Mouse (Mus musculus) duodenum, adult 2 months (tissue): ENCODE results near the gene Olfr1378. TPM values are rescaled to one million over a fixed set of nuclear protein-coding genes. Genes with fewer than 3 reads are reported as not detected.

ENCODE experiments used
- polyA plus RNA-seq: library from polyadenylated mRNA; depleted of rRNA; stranded (reverse); fragments of >200 nt; gene quantifications from 2 replicates; pipeline ENCODE4 v1.2.3, GENCODE M21; 2012; ENCODE audit warnings: low replicate concordance; rRNA removed

Olfr1378 gene
- not detected in 2 replicates for polyA plus RNA-seq

DNA sequence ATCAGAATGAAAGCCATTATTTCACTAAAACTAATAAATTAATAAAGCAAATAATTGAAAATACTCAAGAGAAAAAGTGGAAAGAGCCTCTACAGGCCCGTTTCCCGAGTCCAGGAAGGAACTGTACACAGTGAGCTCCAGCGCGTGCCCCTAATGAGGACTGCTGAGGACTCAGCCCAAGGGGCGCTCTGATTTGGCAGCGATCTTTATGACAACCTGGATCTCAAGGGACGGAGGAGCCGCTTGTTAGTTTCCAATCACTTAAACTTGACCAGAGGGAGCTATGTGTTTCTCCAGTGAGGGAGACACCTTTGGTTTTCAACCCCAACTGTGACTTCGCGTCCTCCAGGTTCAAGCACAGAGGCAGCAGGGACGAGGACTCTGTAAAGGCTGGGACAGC lies at the start of gene Olfr1378:
TSS of gene Olfr1378 (plus strand) at position 301 of the 400 bp plus-strand sequence.

DNA sequence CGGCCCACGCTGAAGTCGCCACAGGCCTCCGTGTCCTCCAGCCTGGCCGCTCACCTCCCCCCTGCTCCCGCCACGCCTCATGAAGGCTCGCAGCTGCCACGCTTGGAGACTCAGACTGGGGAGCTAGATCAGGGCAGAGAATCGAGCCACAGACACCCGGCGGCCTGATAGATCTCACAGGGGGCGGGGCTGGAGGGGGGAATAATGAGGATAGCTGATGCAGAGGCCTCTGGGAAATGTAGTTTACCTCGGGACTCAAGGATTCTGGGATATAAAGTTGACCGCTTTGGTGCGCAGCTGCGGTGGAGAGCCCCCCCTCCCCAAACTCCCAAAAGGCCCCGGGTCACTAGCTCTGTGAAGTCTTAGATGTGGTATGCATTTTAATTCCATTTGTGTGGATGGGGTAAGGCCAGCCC lies 34.9 kb upstream of the Olfr1378 start, which contains the start of gene Zfp354b:
TSS of gene Zfp354b (minus strand) at position 183 of the 416 bp plus-strand sequence.

GRCm38 (mm10) chr11:50943506-50943905 lies 22.8 kb upstream of the Olfr1378 start, which contains the start of gene 4933414I15Rik:
Gene 4933414I15Rik, minus strand, starts transcription at chr11:50943765.

GRCm38 (mm10) chr11:50953665-50954064 lies 12.7 kb upstream of the Olfr1378 start, which contains the start of gene Prop1:
Gene Prop1, minus strand, starts transcription at chr11:50953765.

GRCm38 (mm10) chr11:50981667-50982066 lies 15.3 kb downstream of the Olfr1378 start, which contains the start of gene Olfr1377:
Gene Olfr1377, plus strand, starts transcription at chr11:50981967.

GRCm38 (mm10) chr11:51003296-51003695 lies 37.0 kb downstream of the Olfr1378 start, which contains the start of gene Olfr51:
Gene Olfr51, plus strand, starts transcription at chr11:51003596.

DNA sequence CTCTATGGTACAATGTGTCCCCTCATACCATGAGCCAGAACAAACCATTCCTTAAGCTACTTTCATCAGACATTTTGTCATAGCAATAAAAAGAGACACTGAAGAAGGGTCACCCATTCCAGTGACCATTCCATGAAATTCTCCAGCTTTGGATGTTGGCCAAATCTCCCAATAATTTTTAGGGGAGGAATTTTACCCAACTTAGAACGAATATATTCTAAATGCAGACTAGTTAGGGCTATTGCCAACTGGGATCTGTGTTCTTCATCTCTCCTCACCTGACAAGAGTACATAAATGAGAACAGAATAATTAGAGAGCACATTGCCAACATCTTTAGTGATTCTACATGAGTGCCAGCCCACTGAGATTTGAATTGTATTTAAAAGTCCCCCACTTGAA lies 47.6 kb downstream of the Olfr1378 start, which contains the start of gene Olfr54:
TSS of gene Olfr54 (plus strand) at position 301 of the 400 bp plus-strand sequence.

Other genes with a start within 250 kb of the Olfr1378 start
- 0.06 TPM in 2 replicates for gene Zfp354c, start 138.8 kb upstream of the Olfr1378 start, polyA plus RNA-seq
- gene Zfp879, start 125.0 kb upstream of the Olfr1378 start, polyA plus RNA-seq = 0.04 TPM in 1 of 2 replicates, not detected in the other
- not detected in 2 replicates for gene Grm6, start 115.8 kb upstream of the Olfr1378 start, polyA plus RNA-seq
- 0.21 TPM in 1 of 2 replicates, not detected in the other for gene Zfp454, start 78.9 kb upstream of the Olfr1378 start, polyA plus RNA-seq
- 0.12 and 0.19 TPM in 2 replicates for gene Zfp2, start 50.4 kb upstream of the Olfr1378 start, polyA plus RNA-seq
- gene Zfp354b, start 34.9 kb upstream of the Olfr1378 start, polyA plus RNA-seq = not detected in 2 replicates
- not detected in 2 replicates for gene 4933414I15Rik, start 22.8 kb upstream of the Olfr1378 start, polyA plus RNA-seq
- 0.15 TPM in 1 of 2 replicates, not detected in the other for gene Prop1, start 12.8 kb upstream of the Olfr1378 start, polyA plus RNA-seq
- gene Olfr1377, start 15.4 kb downstream of the Olfr1378 start, polyA plus RNA-seq = not detected in 2 replicates
- gene Olfr51, start 37.1 kb downstream of the Olfr1378 start, polyA plus RNA-seq = not detected in 2 replicates
- gene Olfr54, start 47.7 kb downstream of the Olfr1378 start, polyA plus RNA-seq = not detected in 2 replicates
- gene Olfr1375, start 81.6 kb downstream of the Olfr1378 start, polyA plus RNA-seq = not detected in 2 replicates
- gene Zfp354a, start 92.7 kb downstream of the Olfr1378 start, polyA plus RNA-seq = 0.14 and 0.16 TPM in 2 replicates